Mouse (Mus musculus): ENCODE results near the gene Rad51ap2.
A peak's percentile ranks its signal among the peaks of the same experiment; 100 is the strongest.

Gene Rad51ap2

GRCm38 (mm10) chr12:11455549-11456194 is at the start of gene Rad51ap2:
Rad51ap2 (plus strand) TSS chr12:11456079.
- peak; percentile 97 for DNase-seq (ENCODE audit: inconsistent ontology term)

GRCm38 (mm10) chr12:11407679-11408078 is 48.2 kb upstream of the Rad51ap2 start:
- DNase-seq (ENCODE audit: inconsistent ontology term), result no peak

- no peak for DNase-seq (ENCODE audit: inconsistent ontology term)
Measured at GRCm38 (mm10) chr12:11418112-11418511, 37.8 kb upstream of the Rad51ap2 start.

GRCm38 (mm10) chr12:11427396-11427795 is 28.5 kb upstream of the Rad51ap2 start:
- DNase-seq (ENCODE audit: inconsistent ontology term), result no peak

DNA sequence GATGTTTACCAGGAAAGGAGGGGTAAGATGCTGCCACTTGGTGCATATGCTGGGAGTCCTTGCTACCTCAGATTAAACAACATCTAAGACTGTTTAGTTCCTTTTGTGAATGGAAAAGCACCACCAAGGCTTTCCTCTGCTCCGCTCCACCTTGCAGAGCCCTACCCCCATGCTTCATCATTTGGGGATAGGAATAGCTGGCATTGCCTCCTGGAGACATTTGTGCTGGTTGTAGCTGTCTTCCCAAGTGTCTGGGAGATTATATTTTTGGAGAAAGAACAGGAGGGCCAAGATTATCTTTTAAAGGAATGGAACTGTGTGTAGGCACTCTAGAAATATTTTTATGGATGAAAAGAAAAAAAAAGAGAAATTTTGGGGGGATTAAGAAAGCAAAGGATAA is 22.8 kb upstream of the Rad51ap2 start:
- DNase-seq (ENCODE audit: inconsistent ontology term), result no peak

DNA sequence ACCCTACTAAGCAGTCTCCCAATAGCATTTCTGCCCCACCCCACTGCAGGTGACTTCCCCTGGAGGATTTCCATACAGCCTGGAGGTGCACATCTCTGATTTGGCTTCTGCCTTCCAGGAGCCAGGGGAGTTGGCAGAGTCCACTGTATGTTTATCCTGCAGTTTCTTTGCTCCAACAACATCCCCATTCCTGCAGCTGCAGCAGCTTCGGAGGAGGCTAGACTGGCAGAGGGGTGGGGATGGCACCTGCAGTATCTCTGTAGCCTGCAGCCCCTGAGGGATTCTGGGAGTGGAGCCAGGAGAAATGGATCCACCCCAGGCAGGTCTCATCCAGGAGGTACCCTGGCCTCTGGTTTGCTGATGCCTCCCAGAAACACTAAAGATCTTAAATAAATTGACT is 22.2 kb upstream of the Rad51ap2 start:
- DNase-seq (ENCODE audit: inconsistent ontology term), result no peak

GRCm38 (mm10) chr12:11434446-11434845 is 21.4 kb upstream of the Rad51ap2 start:
- DNase-seq (ENCODE audit: inconsistent ontology term), result no peak

DNA sequence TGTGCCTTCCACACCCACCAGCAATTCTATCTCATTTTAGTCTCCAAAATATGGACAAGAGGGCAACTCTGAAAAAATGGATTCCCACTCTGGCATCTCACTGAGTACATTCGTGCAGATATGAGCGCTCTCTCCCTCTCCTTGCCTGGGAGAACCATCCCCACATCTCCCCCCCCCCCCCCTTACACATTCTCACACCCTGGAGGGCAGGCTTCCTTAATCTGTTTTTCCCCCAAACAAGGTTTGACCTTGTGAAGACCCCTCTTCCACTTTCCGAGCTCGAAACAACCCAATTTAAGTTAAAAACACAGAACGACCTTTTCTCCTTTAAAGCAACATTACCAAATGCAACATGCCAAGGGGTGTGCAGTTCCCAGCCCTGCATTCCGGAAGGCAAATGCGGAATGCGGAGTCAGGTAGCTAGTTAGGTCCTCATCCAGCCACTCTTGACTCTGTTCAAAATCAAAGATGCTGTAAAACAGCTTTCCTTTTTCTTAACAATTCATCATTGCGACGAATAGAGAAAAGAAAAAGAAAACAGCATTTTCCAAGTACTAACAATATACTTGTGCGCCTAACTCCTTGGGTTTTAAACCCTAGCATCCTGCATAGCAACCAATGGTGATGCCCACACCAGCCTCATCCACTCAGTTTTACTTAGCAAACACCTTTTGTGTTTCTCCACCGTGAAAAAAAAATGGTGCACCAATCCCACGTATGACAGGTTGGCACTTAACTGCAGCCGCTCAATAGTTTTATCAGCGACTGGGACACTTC is 20.4 kb upstream of the Rad51ap2 start:
- DNase-seq (ENCODE audit: inconsistent ontology term), result no peak

DNA sequence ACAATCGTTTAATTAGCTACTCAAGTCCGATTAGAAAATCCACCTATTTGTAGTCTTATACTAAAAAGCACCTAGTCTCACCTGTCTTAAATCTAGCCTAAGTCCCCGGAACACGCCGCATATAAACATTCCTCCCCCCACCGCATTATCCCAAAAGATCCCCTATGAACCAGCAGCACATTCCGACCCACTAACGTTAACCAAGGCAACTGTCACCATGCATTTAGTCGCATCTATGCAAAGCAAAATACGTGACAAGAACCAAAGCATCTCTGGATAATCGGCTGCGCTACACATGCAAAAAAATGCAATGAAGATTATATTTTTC is 19.9 kb upstream of the Rad51ap2 start:
- no peak for DNase-seq (ENCODE audit: inconsistent ontology term)

DNA sequence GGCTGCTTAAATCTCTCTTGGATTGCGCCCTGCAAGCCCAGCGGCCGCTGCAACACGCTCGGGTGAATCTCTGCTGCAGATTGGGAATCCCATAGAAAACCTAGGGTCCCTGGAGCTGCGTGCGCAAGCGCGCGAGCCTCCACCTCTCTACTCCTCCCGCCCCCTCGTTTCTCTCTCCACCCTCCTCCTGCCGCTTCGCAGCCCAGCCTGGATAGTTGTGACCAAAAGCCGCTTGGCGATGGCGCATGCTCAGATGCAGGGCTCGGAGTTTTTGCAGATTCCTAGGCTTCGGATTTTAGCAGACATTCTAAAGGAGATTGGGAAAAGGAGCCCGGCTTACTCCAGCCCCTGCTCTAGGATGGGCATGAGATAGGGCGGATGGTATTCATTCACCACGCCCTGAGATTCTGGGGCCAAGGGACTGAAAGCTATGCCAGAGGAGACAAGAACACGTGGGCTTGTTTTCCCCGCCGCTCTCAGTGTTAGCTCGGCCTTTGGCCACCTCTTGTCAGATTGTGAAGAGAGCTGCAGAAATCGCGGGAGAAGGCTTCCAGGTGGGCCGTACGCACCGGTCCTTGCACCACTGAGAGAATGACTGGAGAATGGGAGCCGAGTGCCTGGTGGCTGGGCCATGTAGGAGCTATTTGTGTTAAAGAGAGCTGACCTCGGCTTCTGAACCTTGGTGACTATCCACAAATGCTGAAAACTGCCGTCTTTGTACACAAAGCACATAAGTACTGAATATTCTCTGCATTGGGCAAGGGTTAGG is 19.2 kb upstream of the Rad51ap2 start, which contains the start of gene Vsnl1:
Vsnl1 (minus strand) TSS at position 117 of the 769 bp plus-strand sequence.
- peak; percentile 86 for DNase-seq (ENCODE audit: inconsistent ontology term)

GRCm38 (mm10) chr12:11437266-11437906 is 18.5 kb upstream of the Rad51ap2 start:
- DNase-seq (ENCODE audit: inconsistent ontology term), result peak; percentile 61

DNA sequence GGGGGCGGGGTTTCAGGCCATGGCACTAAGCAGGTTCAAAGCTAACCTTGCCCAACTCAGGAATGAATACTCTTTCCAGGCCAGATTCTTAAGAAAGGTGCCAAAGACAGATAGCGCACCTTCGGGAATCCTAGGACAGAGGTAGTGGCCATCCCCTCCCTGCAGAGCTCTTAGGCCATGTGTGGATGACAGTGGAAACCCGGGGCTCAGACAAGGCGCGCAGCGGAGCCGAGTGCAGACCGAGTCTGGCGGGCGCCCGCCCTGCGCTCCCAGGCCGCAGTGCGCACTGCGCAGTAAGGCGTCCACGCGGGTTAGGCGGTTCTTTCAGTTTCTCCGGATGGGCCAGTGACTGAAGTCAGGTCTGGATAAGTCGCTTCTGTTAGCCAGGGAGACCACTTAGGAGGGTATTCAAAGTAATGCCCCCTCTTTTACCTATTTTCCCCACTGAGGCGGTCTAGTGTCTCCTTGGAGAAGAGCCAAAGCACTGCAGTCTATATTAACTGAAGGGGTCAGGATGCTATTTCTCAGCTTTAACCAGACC is 17.9 kb upstream of the Rad51ap2 start:
- no peak for DNase-seq (ENCODE audit: inconsistent ontology term)

- DNase-seq (ENCODE audit: inconsistent ontology term), result no peak
Measured at GRCm38 (mm10) chr12:11454146-11454545, 1.7 kb upstream of the Rad51ap2 start.

GRCm38 (mm10) chr12:11456213-11456612 is 334 bp downstream of the Rad51ap2 start:
- DNase-seq (ENCODE audit: inconsistent ontology term), result no peak

GRCm38 (mm10) chr12:11456632-11457031 is 753 bp downstream of the Rad51ap2 start:
- no peak for DNase-seq (ENCODE audit: inconsistent ontology term)
